Mouse (Mus musculus): ENCODE measurements around the gene Dab2ip. TPM values are rescaled to one million over a fixed set of nuclear protein-coding genes. Genes with fewer than 3 reads are reported as not detected.
A peak's percentile ranks its signal among the peaks of the same experiment; 100 is the strongest.

The Dab2ip gene
- polyA plus RNA-seq, 1 experiment from 2014 or later, result 62.4 TPM

DNA sequence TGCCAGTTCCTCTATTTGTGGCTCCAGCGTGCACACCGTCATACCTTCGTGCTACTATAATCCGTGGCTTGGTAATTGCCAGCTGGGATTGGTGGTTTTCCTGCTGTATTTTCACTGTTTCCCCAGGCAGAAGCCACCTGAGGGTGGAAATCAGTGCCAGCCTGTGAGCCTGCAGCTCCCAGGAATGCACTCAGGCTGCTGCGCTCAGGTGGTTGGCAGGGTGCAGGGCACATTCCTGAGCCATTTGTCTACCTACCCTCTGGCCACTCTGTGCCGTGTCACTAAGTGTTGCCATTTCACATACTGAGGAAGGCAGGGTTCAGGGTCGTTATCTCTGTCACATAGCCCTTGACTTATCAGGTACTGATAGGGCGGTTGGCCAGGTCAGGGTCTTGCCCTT lies 88.5 kb downstream of the Dab2ip start:
- WGBS, result 89% methylated on average over 8 of the region's 8 CpGs
- no peaks in the 10 kb centered on the region for H3K36me3 ChIP-seq
- H3K4me2 ChIP-seq, result no peak overlapping the region
- H3K4me1 ChIP-seq, result peaks cover 4% of the 10 kb centered on the region; the same call in 1 of the 2 replicates
- H3K9ac ChIP-seq (replicated peaks), result no peak overlapping the region
- H3K9me3 ChIP-seq (replicated peaks), result no peaks in the 10 kb centered on the region
- H3K4me3 ChIP-seq (replicated peaks), result no peak overlapping the region
- no peak overlapping the region for H3K27ac ChIP-seq (replicated peaks)
- no peak for ATAC-seq (ENCODE audit: low FRiP score)
- no peaks in the 10 kb centered on the region for H3K27me3 ChIP-seq (replicated peaks)

DNA sequence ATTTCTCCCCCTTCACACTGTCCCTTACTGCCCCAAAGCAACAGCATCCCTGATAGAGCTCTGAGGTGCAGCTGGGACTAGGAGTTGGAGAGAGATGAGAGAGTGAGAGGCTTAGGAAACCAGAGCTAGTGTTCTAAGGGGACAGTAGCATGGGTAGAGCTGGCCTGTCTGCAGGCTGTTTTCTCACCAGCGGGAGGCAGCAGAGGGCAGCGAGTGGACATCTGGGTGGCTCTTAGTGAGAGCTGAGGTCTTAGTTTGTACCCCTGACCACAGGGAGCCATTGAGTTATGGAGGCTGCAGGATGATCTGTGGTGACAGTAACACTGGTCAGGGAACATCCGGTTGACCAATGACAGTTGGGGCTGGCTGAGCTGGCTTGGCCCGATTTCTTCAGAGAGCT lies 91.6 kb downstream of the Dab2ip start:
- ATAC-seq (ENCODE audit: low FRiP score), result peak; percentile 24; the same call in 1 of the 2 replicates
- 31% methylated on average over 4 of the region's 4 CpGs for WGBS
- no peak overlapping the region for H3K9ac ChIP-seq (replicated peaks)

DNA sequence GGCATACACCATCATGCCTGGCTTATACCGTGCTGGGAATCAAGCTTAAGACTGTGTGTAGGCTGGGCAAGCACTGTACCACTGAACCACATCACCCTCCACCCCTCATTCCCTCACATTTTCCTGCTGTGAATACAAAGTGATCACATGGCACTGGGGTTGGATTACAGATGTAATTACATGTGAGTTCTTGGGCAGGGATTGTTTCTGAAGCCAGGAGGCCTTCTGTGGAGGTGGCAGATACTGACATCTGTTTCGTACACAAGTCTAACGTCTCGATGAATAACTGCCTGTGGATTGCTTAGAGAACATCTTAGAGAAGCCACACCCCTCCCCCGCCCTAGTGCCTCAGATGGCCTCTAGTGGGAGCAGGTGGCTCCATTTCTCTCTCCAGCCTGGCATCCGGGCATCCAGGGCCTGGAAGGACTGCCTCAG lies 93.2 kb downstream of the Dab2ip start:
- Histone ChIP-seq H3K9ac (replicated peaks) (no peak overlapping the region), H3K36me3 (no peaks in the 10 kb centered on the region), H3K4me2 (no peak overlapping the region), H3K4me1 (peaks cover 7% of the 10 kb centered on the region; the same call in 1 of the 2 replicates), H3K4me3 (replicated peaks) (no peak overlapping the region), H3K27me3 (replicated peaks) (no peaks in the 10 kb centered on the region), H3K9me3 (replicated peaks) (no peaks in the 10 kb centered on the region), H3K27ac (replicated peaks) (no peak overlapping the region)
- 47% methylated on average over 6 of the region's 6 CpGs for WGBS
- no peak for ATAC-seq (ENCODE audit: low FRiP score)

More for the DNA sequence above, 91.6 kb downstream of the Dab2ip start:
- Histone ChIP-seq H3K4me3 (replicated peaks) (no peak overlapping the region), H3K4me1 (peaks cover 7% of the 10 kb centered on the region; the same call in 1 of the 2 replicates), H3K36me3 (no peaks in the 10 kb centered on the region), H3K27me3 (replicated peaks) (no peaks in the 10 kb centered on the region), H3K9me3 (replicated peaks) (no peaks in the 10 kb centered on the region), H3K4me2 (no peak overlapping the region), H3K27ac (replicated peaks) (no peak overlapping the region)

DNA sequence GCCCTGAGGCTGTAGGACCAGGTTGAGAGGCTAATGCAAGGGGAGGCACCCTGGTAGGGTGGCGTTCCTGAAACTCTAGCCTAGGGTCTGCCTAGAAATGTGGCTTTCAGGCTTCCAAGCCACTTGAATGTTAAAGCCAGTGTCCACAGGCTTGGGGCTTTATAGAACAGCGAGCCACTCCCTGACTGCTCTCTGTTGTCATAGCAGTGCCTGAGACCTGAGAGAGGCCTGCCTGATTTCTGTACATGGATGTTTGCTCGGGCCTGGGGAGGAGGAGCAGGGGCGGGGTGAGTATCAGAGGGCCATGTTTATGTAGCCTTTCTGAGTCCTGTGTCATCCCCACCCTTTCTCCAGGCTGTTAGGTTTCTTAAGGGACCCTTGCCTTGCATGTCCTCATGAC lies 94.9 kb downstream of the Dab2ip start:
- Histone ChIP-seq H3K9ac (replicated peaks) (no peak overlapping the region), H3K4me1 (peaks cover 10% of the 10 kb centered on the region; the same call in 1 of the 2 replicates), H3K4me2 (no peak overlapping the region), H3K9me3 (replicated peaks) (no peaks in the 10 kb centered on the region), H3K27ac (replicated peaks) (no peak overlapping the region), H3K4me3 (replicated peaks) (no peak overlapping the region), H3K36me3 (no peaks in the 10 kb centered on the region), H3K27me3 (replicated peaks) (no peaks in the 10 kb centered on the region)
- WGBS, result 86% methylated on average over 4 of the region's 4 CpGs
- ATAC-seq (ENCODE audit: low FRiP score), result no peak

DNA sequence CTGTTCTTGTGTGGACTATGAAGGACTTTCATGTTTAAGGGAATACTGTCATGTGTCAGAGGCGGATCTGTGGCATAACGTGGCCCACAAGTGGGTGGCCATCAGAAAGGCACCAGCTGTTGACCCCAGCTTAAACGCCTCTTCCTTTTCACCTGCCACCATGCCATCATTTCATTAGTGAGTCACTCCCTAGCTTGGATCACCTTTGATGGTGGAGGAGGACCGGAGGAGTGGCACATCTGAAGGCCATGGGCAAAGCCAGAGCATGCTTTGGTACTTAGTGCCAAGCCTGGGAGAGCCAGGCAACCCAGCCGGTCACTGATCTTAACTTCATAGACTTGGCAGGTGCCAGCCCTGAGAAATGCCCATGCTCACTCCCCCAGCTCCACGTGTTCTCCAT lies 96.7 kb downstream of the Dab2ip start:
- Histone ChIP-seq H3K27me3 (replicated peaks) (no peaks in the 10 kb centered on the region), H3K4me3 (replicated peaks) (no peak overlapping the region), H3K36me3 (no peaks in the 10 kb centered on the region), H3K9me3 (replicated peaks) (no peaks in the 10 kb centered on the region), H3K27ac (replicated peaks) (no peak overlapping the region), H3K4me2 (no peak overlapping the region), H3K4me1 (peaks cover 10% of the 10 kb centered on the region; the same call in 1 of the 2 replicates), H3K9ac (replicated peaks) (no peak overlapping the region)
- no peak for ATAC-seq (ENCODE audit: low FRiP score)
- WGBS, result 89% methylated on average over 6 of the region's 6 CpGs

DNA sequence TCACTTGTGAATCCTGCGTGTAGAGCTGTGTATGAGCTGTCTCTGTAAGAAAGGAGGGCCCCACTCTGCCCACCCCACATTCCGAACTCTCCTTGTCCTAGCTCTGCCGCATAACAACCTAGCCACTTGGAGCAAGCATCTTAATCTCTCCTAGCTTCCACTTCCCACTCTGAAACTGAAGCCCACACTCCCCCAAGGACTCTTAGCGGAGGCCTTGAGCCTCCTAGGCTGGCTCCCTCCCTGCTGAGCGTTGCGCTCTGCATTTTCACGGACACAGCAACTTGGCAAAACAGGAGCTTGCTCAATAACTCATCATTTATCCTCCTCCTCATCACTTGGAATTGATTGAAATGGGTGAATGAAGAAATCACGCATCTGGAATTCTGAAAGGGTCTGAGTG lies 97.9 kb downstream of the Dab2ip start:
- no peak overlapping the region for H3K4me3 ChIP-seq (replicated peaks)
- H3K36me3 ChIP-seq, result no peaks in the 10 kb centered on the region
- no peak overlapping the region for H3K9ac ChIP-seq (replicated peaks)
- no peak overlapping the region for H3K27ac ChIP-seq (replicated peaks)
- H3K9me3 ChIP-seq (replicated peaks), result no peaks in the 10 kb centered on the region
- no peaks in the 10 kb centered on the region for H3K27me3 ChIP-seq (replicated peaks)
- H3K4me1 ChIP-seq, result peaks cover 16% of the 10 kb centered on the region
- WGBS, result 54% methylated on average over 8 of the region's 8 CpGs
- H3K4me2 ChIP-seq, result no peak overlapping the region
- ATAC-seq (ENCODE audit: low FRiP score), result no peak

DNA sequence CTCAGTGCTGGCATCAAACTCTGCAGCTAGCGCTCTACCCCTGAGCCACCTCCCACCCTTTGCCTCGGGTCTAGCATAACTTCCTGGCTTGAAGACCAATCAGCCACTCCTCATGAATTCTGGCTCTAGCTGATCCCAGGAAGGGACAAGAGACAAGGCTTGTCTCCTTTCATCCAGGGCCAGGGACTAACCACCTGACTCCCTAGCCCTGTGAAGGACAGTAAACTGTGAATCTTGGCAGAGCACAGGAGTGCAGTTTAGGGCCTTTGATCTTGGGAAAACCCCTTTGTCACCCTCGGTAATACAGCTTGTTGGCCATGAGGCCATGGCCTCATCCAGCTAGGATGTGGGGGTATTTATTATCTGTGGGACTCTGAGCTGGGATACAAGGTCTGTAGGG lies 100.2 kb downstream of the Dab2ip start:
- no peak overlapping the region for H3K9ac ChIP-seq (replicated peaks)
- H3K4me1 ChIP-seq, result peaks cover 25% of the 10 kb centered on the region
- no peaks in the 10 kb centered on the region for H3K36me3 ChIP-seq
- no peak for ATAC-seq (ENCODE audit: low FRiP score)
- no peak overlapping the region for H3K4me3 ChIP-seq (replicated peaks)
- H3K4me2 ChIP-seq, result no peak overlapping the region
- no peaks in the 10 kb centered on the region for H3K9me3 ChIP-seq (replicated peaks)
- 49% methylated on average over 3 of the region's 3 CpGs for WGBS
- H3K27ac ChIP-seq (replicated peaks), result no peak overlapping the region
- no peaks in the 10 kb centered on the region for H3K27me3 ChIP-seq (replicated peaks)

DNA sequence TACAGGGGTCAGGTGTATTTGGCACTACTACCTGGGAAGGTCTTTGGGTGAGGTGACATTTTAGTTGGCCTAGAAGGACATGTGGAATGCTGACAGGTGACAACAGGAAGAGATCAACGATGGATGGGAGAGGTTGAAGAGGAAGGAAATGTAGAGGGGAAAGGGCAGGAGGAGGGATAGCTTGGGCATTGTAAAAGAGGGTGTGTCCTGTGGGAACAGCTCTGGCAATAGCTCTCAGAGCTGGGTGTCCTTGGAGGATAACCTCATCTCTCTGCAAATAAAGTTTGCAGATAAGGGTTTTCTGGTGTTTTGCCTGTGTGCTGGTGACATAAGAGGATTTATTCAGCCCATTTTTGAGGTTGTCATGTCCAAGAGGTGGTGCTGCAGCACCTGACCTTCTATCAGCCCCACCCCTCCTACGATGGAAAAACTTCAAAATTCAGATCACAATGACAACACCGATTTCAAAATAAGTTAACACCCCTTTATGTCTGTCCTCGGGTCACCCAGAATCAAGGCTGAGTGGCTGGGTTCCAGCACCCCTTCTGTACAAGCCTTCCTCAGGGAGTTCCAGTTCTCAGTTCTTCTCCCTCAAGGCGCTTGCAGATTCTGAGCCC lies 101.6 kb downstream of the Dab2ip start:
- 89% methylated on average over 5 of the region's 5 CpGs for WGBS

DNA sequence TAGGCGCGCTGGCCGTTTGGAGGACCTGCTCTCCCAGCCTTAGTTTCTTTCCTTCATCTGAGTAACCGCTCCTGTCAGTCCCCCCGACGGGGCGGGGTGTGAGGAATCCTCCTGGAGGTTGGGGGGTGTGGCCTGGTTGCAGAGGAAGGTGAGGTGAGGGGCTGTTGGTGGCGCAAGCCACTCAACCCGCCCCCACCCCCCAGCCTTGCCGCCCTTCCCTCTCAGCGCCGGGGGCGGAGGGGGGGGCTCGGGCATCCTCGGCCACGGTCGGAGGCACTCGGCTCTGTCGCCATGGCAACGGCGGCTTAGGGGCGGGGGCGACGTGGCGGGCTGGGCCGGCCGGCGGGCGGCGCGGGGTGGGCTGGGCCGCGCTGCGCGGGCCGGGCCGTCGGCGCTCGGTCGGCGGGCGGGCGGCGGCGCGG lies 102.9 kb downstream of the Dab2ip start:
- Histone ChIP-seq H3K4me2 (peak overlapping the region; percentile 84), H3K4me3 (replicated peaks) (peak overlapping the region; percentile 96), H3K9me3 (replicated peaks) (no peaks in the 10 kb centered on the region), H3K4me1 (peaks cover 50% of the 10 kb centered on the region), H3K9ac (replicated peaks) (peak overlapping the region; percentile 98), H3K36me3 (no peaks in the 10 kb centered on the region), H3K27me3 (replicated peaks) (no peaks in the 10 kb centered on the region), H3K27ac (replicated peaks) (peak overlapping the region; percentile 87)
- whole genome bisulfite sequencing, result under 1% methylated on average over 38 of the region's 47 CpGs
- ATAC-seq (ENCODE audit: low FRiP score), result peak; percentile 75

More for the DNA sequence above, 101.6 kb downstream of the Dab2ip start:
- Histone ChIP-seq H3K9me3 (replicated peaks) (no peaks in the 10 kb centered on the region), H3K9ac (replicated peaks) (no peak overlapping the region), H3K4me2 (no peak overlapping the region), H3K27ac (replicated peaks) (no peak overlapping the region), H3K36me3 (no peaks in the 10 kb centered on the region), H3K4me3 (replicated peaks) (no peak overlapping the region), H3K27me3 (replicated peaks) (no peaks in the 10 kb centered on the region), H3K4me1 (peaks cover 38% of the 10 kb centered on the region)
- ATAC-seq (ENCODE audit: low FRiP score), result no peak

DNA sequence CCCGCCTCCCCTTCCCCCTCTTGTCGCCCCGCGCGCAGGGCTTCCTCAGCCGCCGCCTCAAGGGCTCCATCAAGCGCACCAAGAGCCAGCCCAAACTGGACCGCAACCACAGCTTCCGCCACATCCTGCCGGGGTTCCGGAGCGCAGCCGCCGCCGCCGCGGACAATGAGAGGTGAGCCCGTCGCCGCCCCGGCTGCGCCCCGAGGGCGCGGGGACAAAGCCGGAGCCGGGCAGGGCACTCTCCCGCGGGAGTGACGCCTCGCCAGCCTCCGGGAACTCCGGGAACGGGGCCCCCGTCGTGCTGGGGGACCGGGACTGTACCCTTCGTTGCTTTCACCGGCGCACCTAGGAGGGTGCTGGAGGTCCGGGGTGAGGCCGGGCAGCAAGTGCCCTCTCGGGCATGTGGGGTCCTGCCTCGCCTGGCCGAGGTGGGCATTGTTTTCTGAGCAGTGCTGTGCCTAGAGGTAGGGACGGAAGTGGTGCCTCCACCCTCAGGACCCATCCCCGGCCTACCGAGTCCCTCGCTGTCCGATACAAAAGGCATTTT lies 103.5 kb downstream of the Dab2ip start:
- WGBS, result 0% methylated on average over 51 of the region's 51 CpGs
- no peaks in the 10 kb centered on the region for H3K9me3 ChIP-seq (replicated peaks)
- H3K27ac ChIP-seq (replicated peaks), result peak overlapping the region; percentile 87
- H3K4me3 ChIP-seq (replicated peaks), result peak overlapping the region; percentile 96
- peak overlapping the region; percentile 84 for H3K4me2 ChIP-seq
- no peaks in the 10 kb centered on the region for H3K27me3 ChIP-seq (replicated peaks)
- H3K9ac ChIP-seq (replicated peaks), result peak overlapping the region; percentile 98
- peaks cover 53% of the 10 kb centered on the region for H3K4me1 ChIP-seq
- peak; percentile 39 for ATAC-seq (ENCODE audit: low FRiP score)
- no peaks in the 10 kb centered on the region for H3K36me3 ChIP-seq

DNA sequence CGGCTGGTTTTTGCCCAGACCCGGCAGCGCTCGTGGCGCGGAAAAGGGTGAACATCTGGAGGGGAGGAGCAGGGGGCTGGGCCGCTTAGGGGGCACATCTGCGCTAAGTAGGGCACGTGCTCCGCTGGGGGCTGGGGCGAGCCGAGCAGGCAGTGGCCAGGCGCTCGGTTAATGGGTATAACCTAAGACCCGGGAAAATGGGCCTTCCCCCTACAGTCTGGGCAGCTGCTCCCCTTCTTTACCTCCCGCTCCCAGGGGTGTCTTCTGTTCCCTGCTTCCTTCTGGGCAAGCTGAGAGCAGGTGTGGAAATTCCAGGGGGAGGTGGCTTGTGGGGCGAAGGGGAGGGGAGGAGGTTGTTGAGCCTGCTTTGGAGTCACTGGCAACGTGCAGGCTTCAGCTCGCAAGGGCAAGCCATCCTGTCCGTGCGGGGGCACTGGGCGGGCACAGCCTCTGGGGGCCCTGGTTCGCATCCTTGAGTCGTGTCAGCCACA lies 104.0 kb downstream of the Dab2ip start:
- H3K4me1 ChIP-seq, result peaks cover 57% of the 10 kb centered on the region
- H3K9me3 ChIP-seq (replicated peaks), result no peaks in the 10 kb centered on the region
- H3K27me3 ChIP-seq (replicated peaks), result no peaks in the 10 kb centered on the region
- ATAC-seq (ENCODE audit: low FRiP score), result peak; percentile 56
- H3K4me3 ChIP-seq (replicated peaks), result peak overlapping the region; percentile 96
- H3K36me3 ChIP-seq, result no peaks in the 10 kb centered on the region
- H3K27ac ChIP-seq (replicated peaks), result peak overlapping the region; percentile 87
- 2% methylated on average over 23 of the region's 24 CpGs for WGBS
- H3K9ac ChIP-seq (replicated peaks), result peak overlapping the region; percentile 98
- H3K4me2 ChIP-seq, result peak overlapping the region; percentile 84
